Mouse (Mus musculus) left cerebral cortex, adult 6 months (tissue): Measurements from ENCODE around the gene Fam122a. TPM values are rescaled to one million over a fixed set of nuclear protein-coding genes. Genes with fewer than 3 reads are reported as not detected.

ENCODE experiments used
- long read RNA-seq, 2 experiments: library from polyadenylated mRNA; unstranded; transcript quantifications; one replicate each; pipeline ENCODE4 v2.0.0; 2019 to 2020
- polyA plus RNA-seq: library from polyadenylated mRNA; unstranded; fragments of <200 nt; fragmentation: Nextera tagmentation; gene quantifications from 2 replicates; pipeline ENCODE4 v1.2.3, GENCODE M21; 2021

Gene Fam122a
- 6.8 and 36.2 TPM in 2 replicates for polyA plus RNA-seq
- long read RNA-seq, experiment 1, partial matches to known transcripts = 0 of 2 reads
- long read RNA-seq, experiment 1, other reads (novel, unspliced or antisense) = 0 of 2 reads
- long read RNA-seq, experiment 2, transcript Fam122a-201 (1 exons, 855 nt) = major isoform, 11 of 11 reads
- long read RNA-seq, experiment 2, partial matches to known transcripts = 0 of 11 reads
- long read RNA-seq, experiment 2, other reads (novel, unspliced or antisense) = 0 of 11 reads

GRCm38 (mm10) chr19:24476929-24477882, at the start of gene Fam122a:
Gene Fam122a, minus strand, starts transcription at chr19:24477356.

Other genes starting within 250 kb of the Fam122a start
- 21.9 and 22.1 TPM in 2 replicates for gene Fxn, start 196.8 kb downstream of the Fam122a start, polyA plus RNA-seq
- gene Pip5k1b, start 78.5 kb upstream of the Fam122a start, polyA plus RNA-seq = 4.5 and 6.8 TPM in 2 replicates
- 0.49 and 1.0 TPM in 2 replicates for gene Tmem252, start 196.7 kb upstream of the Fam122a start, polyA plus RNA-seq